Mouse (Mus musculus) liver, embryonic 18 days (tissue): Measurements from ENCODE around the gene Ceacam12. TPM values are rescaled to one million over a fixed set of nuclear protein-coding genes. Genes with fewer than 3 reads are reported as not detected.

Source experiments
- polyA plus RNA-seq: library from polyadenylated mRNA; depleted of rRNA; stranded (reverse); fragments of >200 nt; gene quantifications from 2 replicates; pipeline ENCODE4 v1.2.3, GENCODE M21; 2012; rRNA removed

The Ceacam12 gene
- not detected in 2 replicates for polyA plus RNA-seq

DNA sequence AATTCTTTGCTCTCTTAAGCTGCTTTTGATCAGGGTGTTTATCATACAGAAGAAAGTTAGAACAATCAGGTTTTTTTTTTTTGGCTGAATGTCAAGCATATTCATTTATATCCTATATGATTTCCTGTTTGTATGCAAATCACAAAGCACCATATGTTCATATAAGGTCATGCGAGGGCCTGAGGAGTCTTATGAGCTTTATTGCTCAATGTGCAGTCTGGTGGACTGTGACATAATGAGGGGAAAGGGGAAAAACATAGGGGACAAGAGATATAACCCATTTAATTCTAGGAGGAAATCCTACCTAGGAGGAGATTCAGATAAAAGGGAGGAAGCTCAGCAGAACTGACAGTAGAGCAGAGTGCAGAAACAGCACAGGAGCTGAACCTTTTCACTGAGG, at the start of gene Ceacam12:
Gene Ceacam12 (plus strand): TSS at position 301 of the 400 bp plus-strand sequence.

Other genes with a start within 250 kb of the Ceacam12 start
- gene Gm5155, start 194.2 kb upstream of the Ceacam12 start, polyA plus RNA-seq, result not detected in 2 replicates
- gene Ceacam11, start 93.8 kb upstream of the Ceacam12 start, polyA plus RNA-seq, result not detected in 2 replicates
- gene Ceacam13, start 56.0 kb upstream of the Ceacam12 start, polyA plus RNA-seq, result not detected in 2 replicates
- gene Igfl3, start 110.6 kb downstream of the Ceacam12 start, polyA plus RNA-seq, result not detected in 2 replicates
- not detected in 2 replicates for gene Mill1, start 179.4 kb downstream of the Ceacam12 start, polyA plus RNA-seq